Mouse (Mus musculus) myocyte (in vitro differentiated cells): Measurements from ENCODE around the gene Rapgef4. TPM values are rescaled to one million over a fixed set of nuclear protein-coding genes. Genes with fewer than 3 reads are reported as not detected.

Source experiments
- H3K27me3 ChIP-seq: one replicate; pipeline ENCODE4 v1.6.1; 2011; ENCODE audit not compliant: control insufficient read depth, insufficient read depth, insufficient read length
- H3K36me3 ChIP-seq: one replicate; pipeline ENCODE4 v1.6.1; 2011; ENCODE audit not compliant: control insufficient read depth, insufficient read depth
- H3K4me2 ChIP-seq: one replicate; pipeline ENCODE4 v1.6.1; 2011; ENCODE audit warnings: low read depth, control low read depth
- H3K4me3 ChIP-seq: one replicate; pipeline ENCODE4 v1.5.1; 2011; ENCODE audit warnings: mild to moderate bottlenecking, control low read depth, moderate library complexity
- H3K79me2 ChIP-seq: one replicate; pipeline ENCODE4 v1.6.1; 2011; ENCODE audit not compliant: control insufficient read depth, insufficient read depth
- H3ac ChIP-seq: one replicate; pipeline ENCODE4 v1.6.1; 2011; ENCODE audit not compliant: control insufficient read depth, insufficient read length
- CEBPB ChIP-seq: IDR thresholded peaks from 2 replicates; pipeline ENCODE4 v1.6.1; 2011; ENCODE audit warnings: mild to moderate bottlenecking, moderate library complexity; ENCODE audit not compliant: poor library complexity, insufficient read depth, severe bottlenecking
- E2F4 ChIP-seq: IDR thresholded peaks from one replicate; pipeline ENCODE4 v1.6.1; 2011; ENCODE audit warnings: mild to moderate bottlenecking, control low read depth, moderate library complexity; ENCODE audit not compliant: insufficient read depth
- MAX ChIP-seq: IDR thresholded peaks from one replicate; pipeline ENCODE4 v1.6.1; 2011; ENCODE audit warnings: low read depth, mild to moderate bottlenecking, control low read depth
- MYOD1 ChIP-seq, 3 experiments: IDR thresholded peaks; one replicate each; pipeline ENCODE4 v1.6.1; 2011; ENCODE audit warnings: control low read depth in 2 of 3, low read depth in 2 of 3, mild to moderate bottlenecking in 2 of 3, moderate library complexity in 1 of 3; ENCODE audit not compliant: insufficient read length in 2 of 3, control insufficient read depth in 1 of 3
- MYOG ChIP-seq, 3 experiments: IDR thresholded peaks; one replicate each; pipeline ENCODE4 v1.6.1; 2011; ENCODE audit warnings: control low read depth in 2 of 3, low read depth in 2 of 3, mild to moderate bottlenecking in 2 of 3; ENCODE audit not compliant: insufficient read length in 2 of 3, control insufficient read depth in 1 of 3, insufficient read depth in 1 of 3
- POLR2A ChIP-seq: IDR thresholded peaks from one replicate; pipeline ENCODE4 v1.6.1; 2011; ENCODE audit warnings: low read depth, mild to moderate bottlenecking, control low read depth, moderate library complexity; ENCODE audit not compliant: insufficient read length
- POLR2AphosphoS2 ChIP-seq: IDR thresholded peaks from one replicate; pipeline ENCODE4 v1.6.1; 2011; ENCODE audit warnings: low read depth, control low read depth; ENCODE audit not compliant: insufficient read length
- REST ChIP-seq: IDR thresholded peaks from one replicate; pipeline ENCODE4 v1.6.1; 2011; ENCODE audit warnings: mild to moderate bottlenecking, control low read depth, moderate library complexity; ENCODE audit not compliant: insufficient read depth, insufficient read length
- SRF ChIP-seq: IDR thresholded peaks from one replicate; pipeline ENCODE4 v1.6.1; 2011; ENCODE audit warnings: low read depth; ENCODE audit not compliant: control insufficient read depth, insufficient read length
- TCF12 ChIP-seq: IDR thresholded peaks from one replicate; pipeline ENCODE4 v1.6.1; 2011; ENCODE audit warnings: mild to moderate bottlenecking, control low read depth; ENCODE audit not compliant: poor library complexity, insufficient read depth, severe bottlenecking
- TCF3 ChIP-seq: IDR thresholded peaks from one replicate; pipeline ENCODE4 v1.6.1; 2011; ENCODE audit warnings: low read depth, control low read depth; ENCODE audit not compliant: insufficient read length
- USF1 ChIP-seq: IDR thresholded peaks from one replicate; pipeline ENCODE4 v1.6.1; 2011; ENCODE audit warnings: low read depth, mild to moderate bottlenecking, control low read depth, moderate library complexity
- polyA plus RNA-seq: library from polyadenylated mRNA; unstranded; fragments of >200 nt; fragmentation: generic; extraction: Trizol; gene quantifications from one replicate; pipeline ENCODE4 v1.2.1, GENCODE M21; 2012; ENCODE audit warnings: missing spikeins

Gene Rapgef4
- polyA plus RNA-seq, 1 experiment = 0.28 TPM

- Histone ChIP-seq H3ac (no peak overlapping the region), H3K4me2 (no peak overlapping the region), H3K4me3 (no peak overlapping the region), H3K36me3 (no peaks in the 10 kb centered on the region), H3K79me2 (no peaks in the 10 kb centered on the region), H3K27me3 (no peaks in the 10 kb centered on the region)
- TF ChIP-seq MYOG (IDR thresholded peaks at IDR 0.05; ENCODE audit: control insufficient read depth in 1 of 3, insufficient read depth in 1 of 3, insufficient read length in 2 of 3, low read depth in 2 of 3) = no peak
- TF ChIP-seq TCF3 = no peak
Measured at GRCm38 (mm10) chr2:72107525-72108180, 126.6 kb downstream of the Rapgef4 start.

DNA sequence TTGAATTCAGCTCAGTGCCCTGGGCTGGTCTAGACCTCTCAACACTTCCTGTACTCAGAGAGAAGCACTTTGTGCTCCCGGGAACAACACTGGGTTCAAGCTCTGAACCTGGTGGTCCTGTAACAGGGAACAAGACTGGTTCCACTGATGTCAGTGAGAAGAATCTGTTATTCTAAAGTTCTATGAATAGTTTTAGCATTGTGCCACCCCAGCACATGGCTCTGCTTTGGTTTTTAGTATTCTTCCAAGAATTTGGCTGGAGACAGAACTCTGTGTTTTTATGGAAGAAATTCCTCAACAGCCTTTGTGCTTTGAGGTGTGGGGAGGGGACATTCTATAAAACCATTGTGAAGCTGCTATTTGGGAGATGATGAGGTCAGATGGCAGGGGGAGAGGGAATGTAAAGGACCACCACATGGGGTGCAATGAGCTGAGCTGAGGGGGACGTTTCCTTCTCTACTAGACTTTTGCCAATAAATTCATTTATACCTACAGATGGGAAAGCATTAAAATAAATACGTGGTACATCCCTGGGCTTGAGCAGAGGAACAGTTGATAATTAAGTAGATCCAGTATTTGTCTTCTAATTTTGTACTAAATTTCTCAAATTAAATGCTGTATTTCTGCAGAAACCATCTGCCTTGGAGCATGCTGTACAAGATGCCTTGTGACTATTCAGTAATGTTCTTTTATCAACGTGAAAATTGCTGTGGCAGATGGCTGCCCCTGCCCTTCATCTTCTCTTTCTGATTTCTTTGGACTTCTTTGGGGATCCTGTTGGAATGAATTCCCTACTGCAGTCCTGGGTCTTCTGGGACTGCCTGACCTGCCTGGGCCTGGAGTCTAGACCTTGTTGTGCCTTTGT lies 127.6 kb downstream of the Rapgef4 start:
- Histone ChIP-seq H3K36me3 (no peaks in the 10 kb centered on the region), H3K27me3 (no peaks in the 10 kb centered on the region), H3K4me2 (no peak overlapping the region), H3K79me2 (no peaks in the 10 kb centered on the region), H3K4me3 (no peak overlapping the region), H3ac (no peak overlapping the region)
- no peak for TF ChIP-seq POLR2A
- TF ChIP-seq MYOD1 (IDR thresholded peaks at IDR 0.05; ENCODE audit: control insufficient read depth in 1 of 3, insufficient read length in 2 of 3, low read depth in 2 of 3) = no peak
- TF ChIP-seq E2F4 = no peak
- no peak for TF ChIP-seq TCF12
- TF ChIP-seq TCF3 = no peak
- TF ChIP-seq MYOG (IDR thresholded peaks at IDR 0.05; ENCODE audit: control insufficient read depth in 1 of 3, insufficient read depth in 1 of 3, insufficient read length in 2 of 3, low read depth in 2 of 3) = no peak
- no peak for TF ChIP-seq MAX
- TF ChIP-seq SRF = no peak
- no peak for TF ChIP-seq USF1
- TF ChIP-seq POLR2AphosphoS2 = no peak
- TF ChIP-seq CEBPB = no peak

DNA sequence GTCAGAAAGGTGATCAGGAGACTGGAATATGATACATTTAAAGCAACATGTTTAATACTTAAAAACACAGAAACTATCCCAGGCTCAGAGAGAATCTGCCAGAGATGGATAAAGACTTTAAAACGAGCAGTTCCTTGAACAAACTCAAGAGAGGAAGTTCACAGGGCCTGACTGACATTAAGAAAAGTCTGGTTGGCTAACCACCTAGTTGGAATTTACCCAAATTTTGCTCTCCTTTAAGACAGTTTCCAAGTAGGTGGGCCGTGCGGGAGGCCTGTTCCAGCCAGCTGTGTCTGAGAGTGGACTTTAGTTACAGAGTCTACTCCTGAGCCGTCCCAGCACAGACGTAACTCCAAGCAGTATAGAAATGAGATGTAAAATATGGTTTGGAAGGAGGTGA lies 129.4 kb downstream of the Rapgef4 start:
- no peaks in the 10 kb centered on the region for H3K27me3 ChIP-seq
- no peak overlapping the region for H3K4me3 ChIP-seq
- no peak overlapping the region for H3ac ChIP-seq

DNA sequence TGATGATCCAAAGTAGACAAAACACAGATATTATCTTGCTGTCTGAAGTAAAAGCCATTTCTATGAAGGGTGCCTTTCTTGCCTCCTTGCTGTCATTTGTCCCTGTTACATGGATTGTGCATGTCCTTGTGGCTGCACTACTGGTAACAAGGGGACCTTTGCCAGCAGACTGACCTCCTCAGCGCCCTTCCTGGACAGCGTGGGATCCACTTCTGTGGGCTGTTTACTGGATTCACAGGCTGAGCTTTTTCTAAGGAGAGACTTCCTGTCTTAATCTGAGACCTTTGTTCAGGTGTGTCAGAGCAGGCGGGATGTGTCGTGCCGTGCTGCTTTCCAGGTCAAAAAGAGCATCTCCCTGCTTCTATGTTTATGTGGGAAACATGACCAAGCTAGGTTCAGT lies 132.7 kb downstream of the Rapgef4 start:
- Histone ChIP-seq H3K4me3 (no peak overlapping the region), H3K36me3 (no peaks in the 10 kb centered on the region), H3K79me2 (no peaks in the 10 kb centered on the region), H3K27me3 (no peaks in the 10 kb centered on the region), H3K4me2 (peak overlapping the region; percentile 28), H3ac (no peak overlapping the region)
- TF ChIP-seq SRF = no peak
- TF ChIP-seq CEBPB = no peak
- no peak for TF ChIP-seq MYOD1 (IDR thresholded peaks at IDR 0.05; ENCODE audit: control insufficient read depth in 1 of 3, insufficient read length in 2 of 3, low read depth in 2 of 3)
- TF ChIP-seq E2F4 = no peak
- no peak for TF ChIP-seq TCF12
- no peak for TF ChIP-seq USF1
- TF ChIP-seq MAX = no peak
- no peak for TF ChIP-seq TCF3
- no peak for TF ChIP-seq POLR2AphosphoS2
- no peak for TF ChIP-seq MYOG (IDR thresholded peaks at IDR 0.05; ENCODE audit: control insufficient read depth in 1 of 3, insufficient read depth in 1 of 3, insufficient read length in 2 of 3, low read depth in 2 of 3)
- TF ChIP-seq REST = no peak
- TF ChIP-seq POLR2A = no peak

More for the DNA sequence above, 129.4 kb downstream of the Rapgef4 start:
- Histone ChIP-seq H3K4me2 (no peak overlapping the region), H3K79me2 (no peaks in the 10 kb centered on the region), H3K36me3 (no peaks in the 10 kb centered on the region)
- TF ChIP-seq REST (no peak), TCF3 (no peak), MAX (no peak), POLR2A (no peak), E2F4 (no peak), MYOG (IDR thresholded peaks at IDR 0.05; ENCODE audit: control insufficient read depth in 1 of 3, insufficient read depth in 1 of 3, insufficient read length in 2 of 3, low read depth in 2 of 3) (no peak), POLR2AphosphoS2 (no peak), USF1 (no peak), SRF (no peak), CEBPB (no peak), MYOD1 (IDR thresholded peaks at IDR 0.05; ENCODE audit: control insufficient read depth in 1 of 3, insufficient read length in 2 of 3, low read depth in 2 of 3) (no peak), TCF12 (no peak)
